Mouse (Mus musculus) lung, postnatal 36 days (tissue): ENCODE measurements around the gene Klrg2.
"Not testable (repeated sequence)": the region's sequence is repeated elsewhere in the genome, so short reads cannot be mapped to it uniquely, and the experiment has no call there.

Experiments
- DNase-seq: peaks from one replicate; pipeline ENCODE4 v3.0.0; 2022; ENCODE audit warnings: mixed read lengths

The Klrg2 gene

GRCm38 (mm10) chr6:38636852-38637618 lies at the start of gene Klrg2:
TSS of gene Klrg2 (minus strand) at chr6:38637242.
- peak; percentile 87 for DNase-seq

GRCm38 (mm10) chr6:38682532-38682931 lies 45.5 kb upstream of the Klrg2 start:
- DNase-seq, result no peak

- no peak for DNase-seq
Measured at GRCm38 (mm10) chr6:38677629-38678028, 40.6 kb upstream of the Klrg2 start.

GRCm38 (mm10) chr6:38676723-38677122 lies 39.7 kb upstream of the Klrg2 start:
- DNase-seq, result no peak

- DNase-seq, result no peak
Measured at GRCm38 (mm10) chr6:38676217-38676616, 39.2 kb upstream of the Klrg2 start.

GRCm38 (mm10) chr6:38672011-38672410 lies 35.0 kb upstream of the Klrg2 start:
- no peak for DNase-seq

- DNase-seq, result no peak
Measured at GRCm38 (mm10) chr6:38671270-38671669, 34.2 kb upstream of the Klrg2 start.

GRCm38 (mm10) chr6:38670488-38670887 lies 33.4 kb upstream of the Klrg2 start:
- DNase-seq, result not testable (repeated sequence)

- DNase-seq, result peak; percentile 18
Measured at GRCm38 (mm10) chr6:38669580-38669979, 32.5 kb upstream of the Klrg2 start.

- no peak for DNase-seq
Measured at GRCm38 (mm10) chr6:38662714-38663615, 25.9 kb upstream of the Klrg2 start, which contains the start of gene Clec2l. TSS of gene Clec2l (plus strand) at chr6:38663069.

GRCm38 (mm10) chr6:38661626-38662025 lies 24.6 kb upstream of the Klrg2 start:
- no peak for DNase-seq

GRCm38 (mm10) chr6:38650263-38650937 lies 13.4 kb upstream of the Klrg2 start:
- peak; percentile 83 for DNase-seq

GRCm38 (mm10) chr6:38649545-38649944 lies 12.5 kb upstream of the Klrg2 start:
- peak; percentile 41 for DNase-seq

- DNase-seq, result no peak
Measured at GRCm38 (mm10) chr6:38643039-38643438, 6.0 kb upstream of the Klrg2 start.

GRCm38 (mm10) chr6:38642593-38642992 lies 5.6 kb upstream of the Klrg2 start:
- no peak for DNase-seq

- DNase-seq, result no peak
Measured at GRCm38 (mm10) chr6:38641645-38642044, 4.6 kb upstream of the Klrg2 start.

GRCm38 (mm10) chr6:38641228-38641627 lies 4.2 kb upstream of the Klrg2 start:
- peak; percentile 14 for DNase-seq

- no peak for DNase-seq
Measured at GRCm38 (mm10) chr6:38640401-38640800, 3.4 kb upstream of the Klrg2 start.

- peak; percentile 47 for DNase-seq
Measured at GRCm38 (mm10) chr6:38635941-38636851, 846 bp downstream of the Klrg2 start.

- DNase-seq, result no peak
Measured at GRCm38 (mm10) chr6:38634461-38634860, 2.6 kb downstream of the Klrg2 start.

GRCm38 (mm10) chr6:38632826-38633225 lies 4.2 kb downstream of the Klrg2 start:
- no peak for DNase-seq

GRCm38 (mm10) chr6:38629556-38629955 lies 7.5 kb downstream of the Klrg2 start:
- no peak for DNase-seq
